Mouse (Mus musculus) forebrain, embryonic 12.5 days (tissue): ENCODE data around the gene Ncln. TPM values are rescaled to one million over a fixed set of nuclear protein-coding genes. Genes with fewer than 3 reads are reported as not detected.

ENCODE experiments used
- ATAC-seq: fragments of 200-750 bp; cut with Nextera tagmentation; 2 replicates; pipeline ENCODE4 v1.8.0; 2017; ENCODE audit warnings: moderate TSS enrichment; ENCODE audit not compliant: low FRiP score
- H3K27ac ChIP-seq: fragments of 300-500 bp; sonication (generic); 2 replicates; pipeline ENCODE4 v1.5.1; 2016; ENCODE audit warnings: mild to moderate bottlenecking
- H3K27me3 ChIP-seq: fragments of 300-500 bp; sonication (generic); 2 replicates; pipeline ENCODE4 v1.6.1; 2016; ENCODE audit warnings: mild to moderate bottlenecking
- H3K36me3 ChIP-seq: fragments of 300-500 bp; sonication (generic); replicated peaks from 2 replicates; pipeline ENCODE4 v1.6.1; 2016; ENCODE audit warnings: mild to moderate bottlenecking
- H3K4me1 ChIP-seq: fragments of 300-500 bp; sonication (generic); 2 replicates; pipeline ENCODE4 v1.6.1; 2016
- H3K4me2 ChIP-seq: fragments of 300-500 bp; sonication (generic); 2 replicates; pipeline ENCODE4 v1.6.1; 2016; ENCODE audit warnings: mild to moderate bottlenecking, moderate library complexity
- H3K4me3 ChIP-seq: fragments of 300-500 bp; sonication (generic); replicated peaks from 2 replicates; pipeline ENCODE4 v1.5.1; 2016; ENCODE audit warnings: mild to moderate bottlenecking
- H3K9ac ChIP-seq: fragments of 300-500 bp; sonication (generic); 2 replicates; pipeline ENCODE4 v1.6.1; 2016; ENCODE audit warnings: mild to moderate bottlenecking
- H3K9me3 ChIP-seq: fragments of 300-500 bp; sonication (generic); 2 replicates; pipeline ENCODE4 v1.6.1; 2016
- WGBS: fragments of 180-500 bp; shearing (Covaris S2); methylation state at CpG from one replicate; pipeline ENCODE4 v1.1.7; 2016; 5-methylcytosine and 5-hydroxymethylcytosine counted together
- polyA plus RNA-seq: library from polyadenylated mRNA; unstranded; fragments of >200 nt; fragmentation: Nextera tagmentation; extraction: Ambion mirVana; gene quantifications from 2 replicates; pipeline ENCODE4 v1.2.1, GENCODE M21; 2016

Ncln gene
- polyA plus RNA-seq, 1 experiment from 2014 or later, result 66.6 TPM

GRCm38 (mm10) chr10:81466066-81466465 is 30.1 kb downstream of the Ncln start:
- no peak for ATAC-seq
- Histone ChIP-seq H3K4me3 (no peak overlapping the region), H3K4me2 (no peak overlapping the region), H3K27me3 (peaks cover 70% of the 10 kb centered on the region), H3K4me1 (peaks cover 23% of the 10 kb centered on the region), H3K9me3 (no peaks in the 10 kb centered on the region), H3K27ac (no peak overlapping the region), H3K36me3 (peaks cover 25% of the 10 kb centered on the region), H3K9ac (no peak overlapping the region)
- WGBS, result 91% methylated on average over 2 of the region's 2 CpGs

DNA sequence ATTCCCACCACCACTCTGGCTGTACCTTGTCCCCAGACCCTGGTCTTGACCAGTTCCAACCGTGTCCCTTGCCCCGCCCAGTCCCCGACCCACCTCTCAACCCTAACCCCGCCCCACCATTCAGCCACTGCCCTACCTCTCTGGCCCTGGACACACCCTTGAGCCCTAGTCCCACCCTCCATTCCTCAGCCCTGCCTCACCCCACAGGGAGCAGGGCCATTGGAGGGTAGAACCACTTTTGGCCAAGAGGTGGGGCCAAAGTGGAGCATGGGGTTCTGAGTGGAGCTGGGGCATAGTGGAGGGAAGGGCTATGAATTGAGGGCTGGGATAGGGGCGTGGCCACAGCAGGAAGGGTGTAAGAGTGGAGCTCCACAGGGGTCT is 30.9 kb downstream of the Ncln start:
- peaks cover 25% of the 10 kb centered on the region for H3K36me3 ChIP-seq
- no peak overlapping the region for H3K27ac ChIP-seq
- no peak overlapping the region for H3K9ac ChIP-seq
- no peak overlapping the region for H3K4me2 ChIP-seq
- no peaks in the 10 kb centered on the region for H3K9me3 ChIP-seq
- H3K27me3 ChIP-seq, result peaks cover 72% of the 10 kb centered on the region
- 4% methylated on average over 5 of the region's 5 CpGs for WGBS
- H3K4me1 ChIP-seq, result peaks cover 16% of the 10 kb centered on the region
- 0 out of 2 replicates have a peak, but pooled peaks have one; percentile 2 for ATAC-seq
- H3K4me3 ChIP-seq, result no peak overlapping the region

DNA sequence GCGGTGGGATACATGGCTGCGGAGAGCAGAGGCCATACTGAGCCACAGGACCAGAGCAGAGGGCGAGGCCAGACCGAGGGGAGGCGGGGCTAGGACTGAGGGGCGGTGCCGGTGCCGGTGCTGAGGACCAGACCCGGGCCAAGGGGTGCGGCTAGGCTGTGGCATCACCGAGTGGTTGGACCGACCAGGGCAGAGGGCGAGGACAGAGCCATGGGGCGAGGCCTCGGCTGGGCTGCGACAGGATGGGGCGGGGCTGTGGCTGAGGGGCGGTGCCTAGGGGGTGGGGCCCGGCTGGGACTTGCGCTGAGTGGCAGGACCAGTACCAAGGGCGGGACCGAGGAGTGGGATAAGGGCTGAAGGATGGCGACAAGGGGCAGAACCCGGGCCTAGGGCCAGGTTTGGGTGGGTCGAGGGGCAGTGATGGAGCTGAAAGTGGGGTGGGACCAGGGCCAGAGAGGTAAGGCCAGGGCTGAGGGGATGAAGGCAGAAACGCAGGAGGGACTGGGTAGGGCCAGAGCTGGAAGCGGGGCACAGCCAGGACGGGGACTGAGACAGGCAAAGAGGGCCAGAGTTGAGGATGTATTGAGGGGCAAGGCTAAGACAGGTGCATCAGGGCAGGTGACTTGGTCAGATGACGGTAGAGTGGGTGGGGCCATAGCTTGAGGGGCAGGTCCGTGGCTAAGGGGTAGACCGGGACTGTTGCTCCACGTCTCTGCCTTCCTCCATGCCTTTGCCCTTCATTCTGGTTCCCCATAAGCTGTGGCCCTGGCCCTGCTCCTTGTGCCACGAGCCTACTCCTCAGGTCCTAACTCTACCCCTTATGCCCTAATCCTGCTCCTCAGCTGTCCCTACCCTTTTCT is 31.6 kb downstream of the Ncln start:
- ATAC-seq, result peak; percentile 87
- 3% methylated on average over 32 of the region's 33 CpGs for WGBS
- H3K9ac ChIP-seq, result peak overlapping the region; percentile 26

DNA sequence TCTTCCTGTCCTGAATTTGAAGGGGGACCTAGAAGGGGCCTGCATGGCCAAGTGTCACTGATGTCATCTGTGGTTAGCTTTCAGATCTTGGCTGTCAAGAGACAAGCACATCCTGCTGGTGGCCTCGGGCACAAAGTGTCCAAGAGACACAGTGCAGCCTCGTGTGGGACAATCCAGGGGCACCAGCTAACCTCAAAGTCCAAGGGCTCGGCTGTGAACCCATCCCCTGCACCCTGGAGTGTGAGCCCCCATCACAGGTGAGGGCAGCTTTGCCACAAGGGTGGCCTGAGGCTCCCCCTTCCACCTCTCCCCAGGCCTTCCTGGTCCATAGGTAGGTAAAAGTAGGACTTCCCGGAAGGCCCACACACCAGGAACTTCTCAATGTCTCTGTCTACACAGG is 32.7 kb downstream of the Ncln start:
- 70% methylated on average over 4 of the region's 4 CpGs for WGBS
- Histone ChIP-seq H3K9ac (no peak overlapping the region), H3K36me3 (peaks cover 21% of the 10 kb centered on the region), H3K4me1 (peaks cover 16% of the 10 kb centered on the region), H3K27me3 (peaks cover 85% of the 10 kb centered on the region), H3K9me3 (no peaks in the 10 kb centered on the region), H3K4me3 (no peak overlapping the region), H3K27ac (no peak overlapping the region), H3K4me2 (no peak overlapping the region)
- ATAC-seq, result no peak

More for the DNA sequence above, 31.6 kb downstream of the Ncln start:
- peak overlapping the region; percentile 57 for H3K4me2 ChIP-seq
- peak overlapping the region; percentile 37 for H3K4me3 ChIP-seq
- peaks cover 21% of the 10 kb centered on the region for H3K36me3 ChIP-seq
- peaks cover 75% of the 10 kb centered on the region for H3K27me3 ChIP-seq
- no peaks in the 10 kb centered on the region for H3K9me3 ChIP-seq
- no peak overlapping the region for H3K27ac ChIP-seq
- H3K4me1 ChIP-seq, result peaks cover 16% of the 10 kb centered on the region

GRCm38 (mm10) chr10:81462917-81463316 is 33.3 kb downstream of the Ncln start:
- Histone ChIP-seq H3K4me3 (no peak overlapping the region), H3K27me3 (peaks cover 89% of the 10 kb centered on the region), H3K9me3 (no peaks in the 10 kb centered on the region), H3K4me1 (peaks cover 16% of the 10 kb centered on the region), H3K4me2 (no peak overlapping the region), H3K36me3 (peaks cover 16% of the 10 kb centered on the region), H3K27ac (no peak overlapping the region), H3K9ac (no peak overlapping the region)
- no peak for ATAC-seq
- 73% methylated on average over 7 of the region's 7 CpGs for WGBS

DNA sequence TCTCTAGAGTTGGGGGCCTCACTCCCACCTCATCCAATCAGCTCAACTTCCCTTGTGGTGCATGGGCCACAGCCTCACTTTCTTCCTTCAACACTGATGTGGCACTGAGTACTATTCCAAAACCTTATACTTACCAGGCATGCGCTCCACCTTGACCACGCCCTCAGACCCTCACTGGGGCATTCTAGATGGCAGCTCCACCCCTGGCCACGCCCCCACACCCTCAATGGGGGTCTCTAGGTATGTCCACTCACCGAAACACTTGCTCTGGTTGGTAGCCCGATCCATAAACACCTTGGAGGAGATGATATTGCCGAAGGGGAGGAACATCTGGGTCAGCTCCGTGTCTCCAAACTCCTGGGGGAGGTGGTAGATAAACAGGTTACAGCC is 33.8 kb downstream of the Ncln start:
- Histone ChIP-seq H3K9me3 (no peaks in the 10 kb centered on the region), H3K36me3 (peaks cover 11% of the 10 kb centered on the region), H3K27me3 (peaks cover 94% of the 10 kb centered on the region), H3K4me2 (no peak overlapping the region), H3K9ac (no peak overlapping the region), H3K27ac (no peak overlapping the region), H3K4me3 (no peak overlapping the region), H3K4me1 (peaks cover 16% of the 10 kb centered on the region)
- no peak for ATAC-seq
- 40% methylated on average over 7 of the region's 7 CpGs for WGBS

- no peak overlapping the region for H3K4me3 ChIP-seq
- peaks cover 5% of the 10 kb centered on the region; the same call in 1 of the 2 replicates for H3K36me3 ChIP-seq
- H3K27me3 ChIP-seq, result peaks cover 96% of the 10 kb centered on the region
- H3K27ac ChIP-seq, result no peak overlapping the region
- ATAC-seq, result no peak
- H3K4me2 ChIP-seq, result no peak overlapping the region
- no peaks in the 10 kb centered on the region for H3K9me3 ChIP-seq
- WGBS, result 6% methylated on average over 16 of the region's 16 CpGs
- peaks cover 16% of the 10 kb centered on the region for H3K4me1 ChIP-seq
- no peak overlapping the region for H3K9ac ChIP-seq
Observed at GRCm38 (mm10) chr10:81461673-81462414, 34.3 kb downstream of the Ncln start.

- Histone ChIP-seq H3K9ac (no peak overlapping the region), H3K4me1 (peaks cover 16% of the 10 kb centered on the region), H3K9me3 (no peaks in the 10 kb centered on the region), H3K36me3 (no peaks in the 10 kb centered on the region), H3K27me3 (peaks cover 97% of the 10 kb centered on the region), H3K27ac (no peak overlapping the region), H3K4me3 (no peak overlapping the region), H3K4me2 (no peak overlapping the region)
- 35% methylated on average over 11 of the region's 11 CpGs for WGBS
- no peak for ATAC-seq
Observed at GRCm38 (mm10) chr10:81460951-81461350, 35.2 kb downstream of the Ncln start.

GRCm38 (mm10) chr10:81460471-81460870 is 35.7 kb downstream of the Ncln start:
- ATAC-seq, result no peak
- Histone ChIP-seq H3K4me3 (no peak overlapping the region), H3K27ac (no peak overlapping the region), H3K4me1 (peaks cover 16% of the 10 kb centered on the region), H3K36me3 (no peaks in the 10 kb centered on the region), H3K9ac (no peak overlapping the region), H3K27me3 (peaks cover 97% of the 10 kb centered on the region), H3K9me3 (no peaks in the 10 kb centered on the region), H3K4me2 (no peak overlapping the region)
- 35% methylated on average over 20 of the region's 20 CpGs for WGBS

GRCm38 (mm10) chr10:81459399-81459798 is 36.8 kb downstream of the Ncln start:
- Histone ChIP-seq H3K27ac (no peak overlapping the region), H3K4me1 (peaks cover 5% of the 10 kb centered on the region; the same call in 1 of the 2 replicates), H3K4me3 (no peak overlapping the region), H3K4me2 (no peak overlapping the region), H3K9me3 (no peaks in the 10 kb centered on the region), H3K9ac (no peak overlapping the region), H3K27me3 (peaks cover 97% of the 10 kb centered on the region), H3K36me3 (no peaks in the 10 kb centered on the region)
- 71% methylated on average over 21 of the region's 21 CpGs for WGBS
- ATAC-seq, result no peak

DNA sequence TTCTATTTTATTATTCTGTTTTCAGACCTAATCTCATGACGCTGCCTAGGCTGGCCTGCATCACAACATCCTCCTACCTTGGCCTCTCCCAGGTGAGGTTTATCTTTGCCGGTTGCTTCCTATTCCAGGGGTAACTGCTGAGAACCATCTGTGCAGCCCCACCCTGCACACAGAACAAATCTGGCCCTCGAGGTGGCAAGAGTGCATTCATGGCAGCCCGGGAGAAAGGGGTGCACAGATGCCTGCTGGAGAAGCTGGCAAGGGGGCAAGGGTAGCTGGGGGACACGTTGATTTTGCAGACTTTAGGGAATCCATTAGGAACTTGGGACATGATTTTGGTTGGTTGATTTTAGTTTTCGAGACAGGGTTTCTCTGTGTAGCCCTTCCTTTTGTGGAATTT is 37.9 kb downstream of the Ncln start:
- H3K36me3 ChIP-seq, result no peaks in the 10 kb centered on the region
- no peak overlapping the region for H3K9ac ChIP-seq
- H3K4me3 ChIP-seq, result no peak overlapping the region
- no peak for ATAC-seq
- H3K4me1 ChIP-seq, result no peaks in the 10 kb centered on the region; the same call in 1 of the 2 replicates
- no peak overlapping the region for H3K4me2 ChIP-seq
- H3K9me3 ChIP-seq, result no peaks in the 10 kb centered on the region
- WGBS, result 83% methylated on average over 6 of the region's 6 CpGs
- H3K27ac ChIP-seq, result no peak overlapping the region
- peaks cover 97% of the 10 kb centered on the region for H3K27me3 ChIP-seq

GRCm38 (mm10) chr10:81457624-81458023 is 38.6 kb downstream of the Ncln start:
- WGBS, result 89% methylated on average over 8 of the region's 8 CpGs
- Histone ChIP-seq H3K27me3 (peaks cover 97% of the 10 kb centered on the region), H3K27ac (no peak overlapping the region), H3K4me2 (no peak overlapping the region), H3K36me3 (no peaks in the 10 kb centered on the region), H3K9me3 (no peaks in the 10 kb centered on the region), H3K9ac (no peak overlapping the region), H3K4me3 (no peak overlapping the region), H3K4me1 (no peaks in the 10 kb centered on the region; the same call in 1 of the 2 replicates)
- 0 out of 2 replicates have a peak, but pooled peaks have one; percentile 31 for ATAC-seq
